Mouse (Mus musculus) intestine, postnatal 0 days (tissue): ENCODE results near the gene Nme8. TPM values are rescaled to one million over a fixed set of nuclear protein-coding genes. Genes with fewer than 3 reads are reported as not detected.

Experiments
- ATAC-seq: fragments of 200-750 bp; cut with Nextera tagmentation; 2 replicates; pipeline ENCODE4 v1.8.0; 2017; ENCODE audit warnings: mild to moderate bottlenecking, moderate TSS enrichment, moderate library complexity
- H3K27ac ChIP-seq: fragments of 300-500 bp; sonication (generic); 2 replicates; pipeline ENCODE4 v1.5.1; 2014; ENCODE audit warnings: mild to moderate bottlenecking, low read depth, low read length, moderate library complexity
- H3K27me3 ChIP-seq: fragments of 300-500 bp; sonication (generic); replicated peaks from 2 replicates; pipeline ENCODE4 v1.6.1; 2014; ENCODE audit warnings: low read length, mixed read lengths; ENCODE audit not compliant: control insufficient read depth, insufficient read depth
- H3K36me3 ChIP-seq: fragments of 300-500 bp; sonication (generic); 2 replicates; pipeline ENCODE4 v1.6.1; 2014; ENCODE audit warnings: mild to moderate bottlenecking, moderate library complexity; ENCODE audit not compliant: control insufficient read depth, insufficient read depth
- H3K4me1 ChIP-seq: fragments of 300-500 bp; sonication (generic); replicated peaks from 2 replicates; pipeline ENCODE4 v1.6.1; 2014; ENCODE audit warnings: antibody characterized with exemption, low read length, mixed read lengths; ENCODE audit not compliant: control insufficient read depth, insufficient read depth
- H3K4me2 ChIP-seq: fragments of 300-500 bp; sonication (generic); replicated peaks from 2 replicates; pipeline ENCODE4 v1.6.1; 2014; ENCODE audit warnings: low read depth, mild to moderate bottlenecking, moderate library complexity
- H3K4me3 ChIP-seq: fragments of 300-500 bp; sonication (generic); 2 replicates; pipeline ENCODE4 v1.5.1; 2014; ENCODE audit warnings: low read depth, low read length
- H3K9ac ChIP-seq: fragments of 300-500 bp; sonication (generic); 2 replicates; pipeline ENCODE4 v1.6.1; 2014; ENCODE audit warnings: mild to moderate bottlenecking, low read depth, low read length
- H3K9me3 ChIP-seq: fragments of 300-500 bp; sonication (generic); 2 replicates; pipeline ENCODE4 v1.6.1; 2016; ENCODE audit warnings: mixed run types; ENCODE audit not compliant: control insufficient read depth
- CTCF ChIP-seq: sonication (generic); IDR thresholded peaks from 2 replicates; pipeline ENCODE4 v1.5.1; 2016; ENCODE audit warnings: low read depth, mild to moderate bottlenecking, control low read depth, antibody characterized with exemption, moderate library complexity
- WGBS: fragments of 180-500 bp; shearing (Covaris S2); extraction: QIAGEN DNeasy Blood & Tissue Kit; methylation state at CpG from one replicate; pipeline ENCODE4 v1.1.7; 2014; 5-methylcytosine and 5-hydroxymethylcytosine counted together
- polyA plus RNA-seq: library from polyadenylated mRNA; unstranded; fragments of >200 nt; fragmentation: Nextera tagmentation; extraction: Ambion mirVana; gene quantifications from 2 replicates; pipeline ENCODE4 v1.2.1, GENCODE M21; 2015

The Nme8 gene
- polyA plus RNA-seq, 1 experiment from 2014 or later: not detected

GRCm38 (mm10) chr13:19604916-19605315 is 92.7 kb downstream of the Nme8 start:
- no peak overlapping the region for H3K27ac ChIP-seq
- no peak overlapping the region for H3K4me3 ChIP-seq
- H3K36me3 ChIP-seq: no peaks in the 10 kb centered on the region
- H3K4me2 ChIP-seq: no peak overlapping the region
- H3K4me1 ChIP-seq: no peaks in the 10 kb centered on the region
- no peaks in the 10 kb centered on the region for H3K9me3 ChIP-seq
- TF ChIP-seq CTCF: no peak
- H3K27me3 ChIP-seq: no peaks in the 10 kb centered on the region
- no peak overlapping the region for H3K9ac ChIP-seq
- no peak for ATAC-seq

- Histone ChIP-seq H3K27me3 (no peaks in the 10 kb centered on the region), H3K9me3 (no peaks in the 10 kb centered on the region), H3K36me3 (no peaks in the 10 kb centered on the region), H3K27ac (no peak overlapping the region), H3K4me2 (no peak overlapping the region), H3K9ac (no peak overlapping the region), H3K4me1 (no peaks in the 10 kb centered on the region), H3K4me3 (no peak overlapping the region)
- ATAC-seq: no peak
- WGBS: 49% methylated on average over 1 of the region's 1 CpGs
- no peak for TF ChIP-seq CTCF
These were observed 93.9 kb downstream of the Nme8 start for GRCm38 (mm10) chr13:19603719-19604118.

- H3K36me3 ChIP-seq: no peaks in the 10 kb centered on the region
- H3K27me3 ChIP-seq: no peaks in the 10 kb centered on the region
- TF ChIP-seq CTCF: no peak
- no peak for ATAC-seq
- no peaks in the 10 kb centered on the region for H3K9me3 ChIP-seq
- no peak overlapping the region for H3K4me2 ChIP-seq
- H3K9ac ChIP-seq: no peak overlapping the region
- 91% methylated on average over 1 of the region's 1 CpGs for WGBS
- no peaks in the 10 kb centered on the region for H3K4me1 ChIP-seq
- H3K27ac ChIP-seq: no peak overlapping the region
- H3K4me3 ChIP-seq: no peak overlapping the region
These were observed 95.1 kb downstream of the Nme8 start for GRCm38 (mm10) chr13:19602531-19602930.

GRCm38 (mm10) chr13:19599242-19599641 is 98.4 kb downstream of the Nme8 start:
- H3K9me3 ChIP-seq: no peaks in the 10 kb centered on the region
- no peaks in the 10 kb centered on the region for H3K27me3 ChIP-seq
- no peak overlapping the region for H3K9ac ChIP-seq
- no peak overlapping the region for H3K4me2 ChIP-seq
- no peak overlapping the region for H3K4me3 ChIP-seq
- no peak for TF ChIP-seq CTCF
- H3K36me3 ChIP-seq: no peaks in the 10 kb centered on the region
- no peak for ATAC-seq
- 86% methylated on average over 6 of the region's 6 CpGs for WGBS
- no peaks in the 10 kb centered on the region for H3K4me1 ChIP-seq
- no peak overlapping the region for H3K27ac ChIP-seq

GRCm38 (mm10) chr13:19595141-19595540 is 102.5 kb downstream of the Nme8 start:
- no peaks in the 10 kb centered on the region for H3K27me3 ChIP-seq
- no peak overlapping the region for H3K9ac ChIP-seq
- H3K4me3 ChIP-seq: no peak overlapping the region
- no peak for TF ChIP-seq CTCF
- 92% methylated on average over 1 of the region's 1 CpGs for WGBS
- H3K27ac ChIP-seq: no peak overlapping the region
- no peaks in the 10 kb centered on the region for H3K36me3 ChIP-seq
- H3K9me3 ChIP-seq: no peaks in the 10 kb centered on the region
- no peak overlapping the region for H3K4me2 ChIP-seq
- no peaks in the 10 kb centered on the region for H3K4me1 ChIP-seq
- ATAC-seq: no peak

Other genes with a start within 250 kb of the Nme8 start
- 10.8 TPM in 2 replicates for gene Epdr1, start 77.9 kb downstream of the Nme8 start, polyA plus RNA-seq
- 0.30 and 0.71 TPM in 2 replicates for gene Sfrp4, start 74.7 kb downstream of the Nme8 start, polyA plus RNA-seq
- 0.24 and 0.27 TPM in 2 replicates for gene Gpr141, start 126.5 kb upstream of the Nme8 start, polyA plus RNA-seq